Mouse (Mus musculus) limb, embryonic 12.5 days (tissue): ENCODE results near the gene Anapc13. TPM values are rescaled to one million over a fixed set of nuclear protein-coding genes. Genes with fewer than 3 reads are reported as not detected.

Experiments
- ATAC-seq: fragments of 200-750 bp; cut with Nextera tagmentation; 2 replicates; pipeline ENCODE4 v1.8.0; 2017; ENCODE audit warnings: low read depth, moderate TSS enrichment; ENCODE audit not compliant: insufficient number of reproducible peaks, insufficient read depth, low FRiP score, low TSS enrichment
- H3K27ac ChIP-seq: fragments of 300-500 bp; sonication (generic); 2 replicates; pipeline ENCODE4 v1.5.1; 2016; ENCODE audit warnings: mild to moderate bottlenecking, moderate library complexity
- H3K27me3 ChIP-seq: fragments of 300-500 bp; sonication (generic); 2 replicates; pipeline ENCODE4 v1.6.1; 2016; ENCODE audit warnings: mild to moderate bottlenecking, moderate library complexity
- H3K36me3 ChIP-seq: fragments of 300-500 bp; sonication (generic); 2 replicates; pipeline ENCODE4 v1.6.1; 2016; ENCODE audit warnings: mild to moderate bottlenecking, moderate library complexity
- H3K4me1 ChIP-seq: fragments of 300-500 bp; sonication (generic); replicated peaks from 2 replicates; pipeline ENCODE4 v1.6.1; 2016
- H3K4me2 ChIP-seq: fragments of 300-500 bp; sonication (generic); 2 replicates; pipeline ENCODE4 v1.6.1; 2016; ENCODE audit warnings: mild to moderate bottlenecking, moderate library complexity
- H3K4me3 ChIP-seq: fragments of 300-500 bp; sonication (generic); replicated peaks from 2 replicates; pipeline ENCODE4 v1.5.1; 2016; ENCODE audit warnings: mild to moderate bottlenecking
- H3K9ac ChIP-seq: fragments of 300-500 bp; sonication (generic); replicated peaks from 2 replicates; pipeline ENCODE4 v1.6.1; 2016; ENCODE audit warnings: mild to moderate bottlenecking, moderate library complexity
- H3K9me3 ChIP-seq: fragments of 300-500 bp; sonication (generic); 2 replicates; pipeline ENCODE4 v1.6.1; 2016; ENCODE audit warnings: mild to moderate bottlenecking, moderate library complexity
- WGBS: fragments of 180-500 bp; shearing (Covaris S2); methylation state at CpG from one replicate; pipeline ENCODE4 v1.1.7; 2016; 5-methylcytosine and 5-hydroxymethylcytosine counted together
- polyA plus RNA-seq: library from polyadenylated mRNA; unstranded; fragments of >200 nt; fragmentation: Nextera tagmentation; extraction: Ambion mirVana; gene quantifications from 2 replicates; pipeline ENCODE4 v1.2.1, GENCODE M21; 2016

The Anapc13 gene
- polyA plus RNA-seq, 1 experiment from 2014 or later: 196 TPM

- H3K4me1 ChIP-seq: peaks cover 17% of the 10 kb centered on the region
- H3K9me3 ChIP-seq: no peaks in the 10 kb centered on the region
- H3K27me3 ChIP-seq: no peaks in the 10 kb centered on the region
- no peak overlapping the region for H3K4me3 ChIP-seq
- no peak for ATAC-seq
- H3K9ac ChIP-seq: no peak overlapping the region
- peak overlapping the region; percentile 69 for H3K27ac ChIP-seq
- H3K4me2 ChIP-seq: no peak overlapping the region
- peaks cover 38% of the 10 kb centered on the region; the same call in 1 of the 2 replicates for H3K36me3 ChIP-seq
- WGBS: 59% methylated on average over 2 of the region's 2 CpGs
Measured at GRCm38 (mm10) chr9:102631589-102632147, 5.6 kb downstream of the Anapc13 start.

- H3K9me3 ChIP-seq: no peaks in the 10 kb centered on the region
- WGBS: 88% methylated on average over 4 of the region's 4 CpGs
- no peak for ATAC-seq
- H3K4me3 ChIP-seq: no peak overlapping the region
- no peak overlapping the region for H3K4me2 ChIP-seq
- H3K27ac ChIP-seq: peak overlapping the region; percentile 69
- H3K27me3 ChIP-seq: no peaks in the 10 kb centered on the region
- H3K9ac ChIP-seq: no peak overlapping the region
- H3K36me3 ChIP-seq: peaks cover 38% of the 10 kb centered on the region; the same call in 1 of the 2 replicates
- H3K4me1 ChIP-seq: peaks cover 16% of the 10 kb centered on the region
Measured at GRCm38 (mm10) chr9:102632173-102632572, 6.1 kb downstream of the Anapc13 start.

GRCm38 (mm10) chr9:102632923-102633537 lies 6.9 kb downstream of the Anapc13 start:
- 55% methylated on average over 1 of the region's 1 CpGs for WGBS
- Histone ChIP-seq H3K36me3 (peaks cover 38% of the 10 kb centered on the region; the same call in 1 of the 2 replicates), H3K4me2 (no peak overlapping the region), H3K27ac (no peak overlapping the region), H3K9ac (no peak overlapping the region), H3K4me1 (0 out of 2 replicates have a peak, but pooled peaks cover 8% of the 10 kb centered on the region), H3K4me3 (no peak overlapping the region), H3K9me3 (no peaks in the 10 kb centered on the region), H3K27me3 (no peaks in the 10 kb centered on the region)
- no peak for ATAC-seq

- H3K4me2 ChIP-seq: no peak overlapping the region
- H3K9ac ChIP-seq: no peak overlapping the region
- no peak overlapping the region for H3K27ac ChIP-seq
- peaks cover 38% of the 10 kb centered on the region; the same call in 1 of the 2 replicates for H3K36me3 ChIP-seq
- ATAC-seq: no peak
- H3K27me3 ChIP-seq: no peaks in the 10 kb centered on the region
- H3K4me3 ChIP-seq: no peak overlapping the region
- peaks cover 13% of the 10 kb centered on the region; the same call in 1 of the 2 replicates for H3K4me1 ChIP-seq
- WGBS: 76% methylated on average over 8 of the region's 8 CpGs
- no peaks in the 10 kb centered on the region for H3K9me3 ChIP-seq
Measured at GRCm38 (mm10) chr9:102634453-102634852, 8.4 kb downstream of the Anapc13 start.

GRCm38 (mm10) chr9:102636553-102636952 lies 10.5 kb downstream of the Anapc13 start:
- WGBS: 6% methylated on average over 4 of the region's 4 CpGs
- Histone ChIP-seq H3K27me3 (no peaks in the 10 kb centered on the region), H3K4me1 (peaks cover 14% of the 10 kb centered on the region), H3K4me2 (no peak overlapping the region), H3K4me3 (no peak overlapping the region), H3K9ac (no peak overlapping the region), H3K27ac (no peak overlapping the region), H3K36me3 (peaks cover 20% of the 10 kb centered on the region; the same call in 1 of the 2 replicates), H3K9me3 (no peaks in the 10 kb centered on the region)
- peak; percentile 62; the same call in 1 of the 2 replicates for ATAC-seq

GRCm38 (mm10) chr9:102637115-102637514 lies 11.0 kb downstream of the Anapc13 start:
- H3K9ac ChIP-seq: no peak overlapping the region
- no peak overlapping the region for H3K4me2 ChIP-seq
- no peak overlapping the region for H3K4me3 ChIP-seq
- WGBS: 66% methylated on average over 4 of the region's 4 CpGs
- no peak overlapping the region for H3K27ac ChIP-seq
- no peaks in the 10 kb centered on the region for H3K9me3 ChIP-seq
- peaks cover 16% of the 10 kb centered on the region; the same call in 1 of the 2 replicates for H3K36me3 ChIP-seq
- no peak for ATAC-seq
- no peaks in the 10 kb centered on the region for H3K27me3 ChIP-seq
- H3K4me1 ChIP-seq: peaks cover 19% of the 10 kb centered on the region

GRCm38 (mm10) chr9:102638963-102639362 lies 12.9 kb downstream of the Anapc13 start:
- ATAC-seq: no peak
- Histone ChIP-seq H3K27me3 (no peaks in the 10 kb centered on the region), H3K36me3 (peaks cover 11% of the 10 kb centered on the region; the same call in 1 of the 2 replicates), H3K4me1 (peaks cover 31% of the 10 kb centered on the region), H3K9ac (no peak overlapping the region), H3K4me3 (no peak overlapping the region), H3K4me2 (no peak overlapping the region), H3K9me3 (no peaks in the 10 kb centered on the region), H3K27ac (no peak overlapping the region)
- WGBS: 70% methylated on average over 7 of the region's 7 CpGs

GRCm38 (mm10) chr9:102639510-102639909 lies 13.4 kb downstream of the Anapc13 start:
- Histone ChIP-seq H3K9me3 (no peaks in the 10 kb centered on the region), H3K27me3 (no peaks in the 10 kb centered on the region), H3K4me3 (no peak overlapping the region), H3K4me1 (peaks cover 36% of the 10 kb centered on the region), H3K9ac (no peak overlapping the region), H3K27ac (no peak overlapping the region), H3K36me3 (peaks cover 5% of the 10 kb centered on the region; the same call in 1 of the 2 replicates), H3K4me2 (no peak overlapping the region)
- no peak for ATAC-seq
- WGBS: 87% methylated on average over 8 of the region's 8 CpGs

- Histone ChIP-seq H3K27me3 (no peaks in the 10 kb centered on the region), H3K4me2 (no peak overlapping the region), H3K9me3 (no peaks in the 10 kb centered on the region), H3K27ac (peak overlapping the region; percentile 45; the same call in 1 of the 2 replicates), H3K9ac (no peak overlapping the region), H3K4me3 (no peak overlapping the region), H3K4me1 (peaks cover 56% of the 10 kb centered on the region), H3K36me3 (no peaks in the 10 kb centered on the region)
- ATAC-seq: no peak
- 81% methylated on average over 6 of the region's 6 CpGs for WGBS
Measured at GRCm38 (mm10) chr9:102641531-102641930, 15.4 kb downstream of the Anapc13 start.

- Histone ChIP-seq H3K9me3 (no peaks in the 10 kb centered on the region), H3K4me2 (peak overlapping the region; percentile 56), H3K27ac (peak overlapping the region; percentile 99), H3K4me1 (peaks cover 59% of the 10 kb centered on the region), H3K4me3 (no peak overlapping the region), H3K27me3 (no peaks in the 10 kb centered on the region), H3K9ac (no peak overlapping the region), H3K36me3 (no peaks in the 10 kb centered on the region)
- WGBS: 8% methylated on average over 8 of the region's 8 CpGs
- peak; percentile 64 for ATAC-seq
Measured at GRCm38 (mm10) chr9:102643071-102643485, 17.0 kb downstream of the Anapc13 start.

- Histone ChIP-seq H3K36me3 (no peaks in the 10 kb centered on the region), H3K4me1 (peaks cover 58% of the 10 kb centered on the region), H3K9me3 (no peaks in the 10 kb centered on the region), H3K4me3 (peak overlapping the region; percentile 13), H3K27ac (peak overlapping the region; percentile 99), H3K27me3 (no peaks in the 10 kb centered on the region), H3K4me2 (peak overlapping the region; percentile 56), H3K9ac (peak overlapping the region; percentile 51; the same call in 1 of the 2 replicates)
- ATAC-seq: peak; percentile 75
- 4% methylated on average over 10 of the region's 10 CpGs for WGBS
Measured at GRCm38 (mm10) chr9:102643486-102644101, 17.5 kb downstream of the Anapc13 start.
